Mouse (Mus musculus) c-Kit-positive CD71-negative TER-119-negative erythroid progenitor cells, embryonic 14.5 days (primary cell): ENCODE data around the gene Dus4l.

Source experiments
- DNase-seq: peaks from one replicate; pipeline ENCODE4 v3.0.0-alpha.2; 2013; ENCODE audit warnings: low read depth

Gene Dus4l

DNA sequence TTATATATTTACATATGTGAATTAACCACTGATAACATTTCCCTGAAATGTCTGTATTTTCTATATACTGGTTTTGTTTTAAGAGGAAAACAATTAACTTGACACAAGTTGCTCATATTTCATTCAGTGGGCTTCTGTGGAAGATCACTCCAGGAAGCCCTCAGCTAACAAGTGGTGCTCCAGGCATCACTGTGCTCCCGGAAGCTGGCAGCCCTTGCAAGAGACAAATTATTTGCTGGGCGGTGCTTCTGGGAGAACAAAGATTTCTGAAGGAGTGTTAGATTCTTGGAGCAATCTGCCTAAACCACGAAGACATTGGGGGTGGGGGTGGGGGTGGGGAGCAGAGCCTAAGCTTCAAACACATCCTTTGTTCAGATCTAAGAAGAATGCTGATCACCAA, 62.6 kb downstream of the Dus4l start:
- no peak for DNase-seq
